Mouse (Mus musculus) midbrain, embryonic 11.5 days (tissue): Measurements from ENCODE around the gene C1qtnf2. TPM values are rescaled to one million over a fixed set of nuclear protein-coding genes. Genes with fewer than 3 reads are reported as not detected.
A peak's percentile ranks its signal among the peaks of the same experiment; 100 is the strongest.

Experiments
- ATAC-seq: fragments of 200-750 bp; cut with Nextera tagmentation; 2 replicates; pipeline ENCODE4 v1.8.0; 2017; ENCODE audit warnings: moderate TSS enrichment, moderate library complexity; ENCODE audit not compliant: low FRiP score
- DNase-seq: peaks from one replicate; pipeline ENCODE4 v3.0.0; 2015; ENCODE audit warnings: low spot score; ENCODE audit errors: missing footprints
- H3K27ac ChIP-seq: fragments of 300-500 bp; sonication (generic); 2 replicates; pipeline ENCODE4 v1.5.1; 2014; ENCODE audit warnings: low read depth, low read length
- H3K27me3 ChIP-seq: fragments of 300-500 bp; sonication (generic); 2 replicates; pipeline ENCODE4 v1.6.1; 2014; ENCODE audit warnings: mild to moderate bottlenecking, low read length, moderate library complexity, mixed read lengths; ENCODE audit not compliant: control insufficient read depth, insufficient read depth
- H3K36me3 ChIP-seq: fragments of 300-500 bp; sonication (generic); 2 replicates; pipeline ENCODE4 v1.6.1; 2014; ENCODE audit warnings: mild to moderate bottlenecking, low read length, moderate library complexity, mixed read lengths; ENCODE audit not compliant: control insufficient read depth, insufficient read depth
- H3K4me1 ChIP-seq: fragments of 300-500 bp; sonication (generic); 2 replicates; pipeline ENCODE4 v1.6.1; 2014; ENCODE audit warnings: low read length; ENCODE audit not compliant: control insufficient read depth, insufficient read depth
- H3K4me2 ChIP-seq: fragments of 300-500 bp; sonication (generic); 2 replicates; pipeline ENCODE4 v1.6.1; 2014; ENCODE audit warnings: mild to moderate bottlenecking, moderate library complexity
- H3K4me3 ChIP-seq: fragments of 300-500 bp; sonication (generic); 2 replicates; pipeline ENCODE4 v1.5.1; 2014; ENCODE audit warnings: low read depth, low read length
- H3K9ac ChIP-seq: fragments of 300-500 bp; sonication (generic); 2 replicates; pipeline ENCODE4 v1.6.1; 2014; ENCODE audit warnings: low read length
- H3K9me3 ChIP-seq: fragments of 300-500 bp; sonication (generic); 2 replicates; pipeline ENCODE4 v1.6.1; 2016; ENCODE audit warnings: low read length; ENCODE audit not compliant: control insufficient read depth
- WGBS: fragments of 180-500 bp; shearing (Covaris S2); extraction: QIAGEN DNeasy Blood & Tissue Kit; methylation state at CpG from one replicate; pipeline ENCODE4 v1.1.7; 2014; 5-methylcytosine and 5-hydroxymethylcytosine counted together
- polyA plus RNA-seq: library from polyadenylated mRNA; unstranded; fragments of >200 nt; fragmentation: Nextera tagmentation; extraction: Ambion mirVana; gene quantifications from 2 replicates; pipeline ENCODE4 v1.2.1, GENCODE M21; 2014

The C1qtnf2 gene
- polyA plus RNA-seq, 1 experiment from 2014 or later = 2.7 TPM

DNA sequence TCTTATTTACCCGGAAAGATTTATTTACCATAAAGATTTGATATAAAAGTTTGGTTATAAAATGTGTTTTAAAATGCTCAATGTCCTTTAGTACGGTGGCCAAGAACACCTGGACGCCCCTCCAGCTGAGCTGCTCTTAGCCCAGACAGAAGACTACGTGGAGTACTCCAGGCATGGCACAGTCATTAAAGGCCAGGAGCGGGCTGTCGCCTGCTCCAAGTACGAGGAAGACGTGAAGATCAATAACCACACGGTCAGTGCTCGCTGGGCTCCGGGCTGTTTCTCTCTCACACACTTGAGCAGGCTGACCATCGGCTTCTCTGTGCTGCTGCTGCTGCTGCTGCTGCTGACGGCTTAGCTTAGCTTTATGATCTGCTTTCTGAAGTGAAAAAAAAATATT is 30.9 kb upstream of the C1qtnf2 start:
- no peak overlapping the region for H3K27ac ChIP-seq

DNA sequence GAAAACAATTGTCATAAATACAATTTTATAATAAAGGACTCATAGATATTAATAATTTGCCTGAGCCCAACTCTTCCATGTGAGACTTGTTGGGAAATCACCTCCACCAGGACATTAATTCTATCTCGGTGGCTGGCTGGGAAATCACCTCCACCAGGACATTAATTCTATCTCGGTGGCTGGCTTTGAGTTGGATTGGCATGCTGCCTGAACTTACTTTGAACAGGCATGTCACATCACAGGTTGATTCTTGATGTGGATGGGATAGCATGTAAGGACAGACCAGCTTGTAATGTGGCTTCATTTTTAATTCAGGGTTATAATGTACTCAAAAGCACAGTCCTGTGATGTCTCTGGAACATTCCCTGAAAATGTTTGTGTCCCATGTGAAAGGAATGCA is 24.2 kb upstream of the C1qtnf2 start:
- ATAC-seq (no peak), DNase-seq (no peak)
- Histone ChIP-seq H3K4me3 (no peak overlapping the region), H3K36me3 (peaks cover 9% of the 10 kb centered on the region; the same call in 1 of the 2 replicates), H3K27me3 (no peaks in the 10 kb centered on the region), H3K9me3 (no peaks in the 10 kb centered on the region), H3K9ac (no peak overlapping the region), H3K27ac (no peak overlapping the region), H3K4me1 (no peaks in the 10 kb centered on the region), H3K4me2 (no peak overlapping the region)
- 88% methylated on average over 2 of the region's 2 CpGs for WGBS

More for the DNA sequence above, 30.9 kb upstream of the C1qtnf2 start:
- DNase-seq = no peak
- 94% methylated on average over 13 of the region's 13 CpGs for WGBS
- Histone ChIP-seq H3K27me3 (no peaks in the 10 kb centered on the region), H3K4me2 (no peak overlapping the region), H3K9ac (no peak overlapping the region), H3K36me3 (peaks cover 42% of the 10 kb centered on the region), H3K4me1 (no peaks in the 10 kb centered on the region), H3K9me3 (no peaks in the 10 kb centered on the region), H3K4me3 (no peak overlapping the region)
- ATAC-seq = no peak

DNA sequence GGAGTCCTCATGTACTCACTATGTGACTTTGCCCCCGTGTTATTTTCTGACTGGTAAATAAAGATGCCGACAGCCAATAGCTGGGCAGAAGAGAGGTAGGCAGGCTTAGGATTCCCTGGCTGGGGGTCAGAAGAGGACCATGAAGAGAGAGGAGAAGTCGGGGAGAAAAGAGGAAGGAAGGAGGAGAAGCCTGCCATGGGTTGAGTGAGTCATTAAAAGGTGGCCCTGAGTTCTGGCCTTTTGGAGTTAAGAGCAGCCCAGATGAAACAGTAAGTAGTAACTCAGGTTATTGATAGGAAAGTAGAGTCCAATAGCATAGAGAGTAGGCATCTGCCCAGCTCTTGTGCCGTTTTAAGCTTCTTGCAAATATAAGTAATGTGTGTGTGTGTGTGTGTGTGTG is 22.8 kb upstream of the C1qtnf2 start:
- no peak for ATAC-seq
- no peaks in the 10 kb centered on the region for H3K27me3 ChIP-seq
- no peaks in the 10 kb centered on the region for H3K4me1 ChIP-seq
- H3K36me3 ChIP-seq = peaks cover under 1% of the 10 kb centered on the region; the same call in 1 of the 2 replicates
- H3K4me3 ChIP-seq = no peak overlapping the region
- peak; percentile 57 for DNase-seq
- no peaks in the 10 kb centered on the region for H3K9me3 ChIP-seq
- no peak overlapping the region for H3K4me2 ChIP-seq
- no peak overlapping the region for H3K9ac ChIP-seq
- H3K27ac ChIP-seq = no peak overlapping the region
- WGBS = 65% methylated on average over 4 of the region's 4 CpGs

DNA sequence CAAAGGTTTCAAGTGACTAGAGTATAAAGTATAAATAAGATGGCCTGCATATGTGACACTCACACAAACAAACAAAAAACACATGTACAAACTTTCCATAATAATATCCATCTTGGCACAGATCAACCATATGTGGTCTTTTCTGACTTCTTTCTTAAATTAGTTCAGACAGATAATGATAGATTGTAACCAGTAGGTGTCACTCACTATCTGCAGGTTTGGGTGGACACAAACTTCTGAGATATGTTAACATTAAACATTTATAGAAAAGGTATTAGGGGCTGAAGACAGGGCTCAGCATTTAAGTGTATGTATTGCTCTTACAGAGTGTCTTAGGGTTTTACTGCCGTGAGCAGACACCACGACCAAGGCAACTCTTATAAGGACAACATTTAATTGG is 21.8 kb upstream of the C1qtnf2 start:
- Histone ChIP-seq H3K4me2 (no peak overlapping the region), H3K4me1 (no peaks in the 10 kb centered on the region), H3K27ac (no peak overlapping the region), H3K9me3 (no peaks in the 10 kb centered on the region), H3K4me3 (no peak overlapping the region), H3K9ac (no peak overlapping the region), H3K27me3 (no peaks in the 10 kb centered on the region), H3K36me3 (no peaks in the 10 kb centered on the region)
- whole genome bisulfite sequencing = 84% methylated on average over 2 of the region's 2 CpGs
- ATAC-seq (no peak), DNase-seq (no peak)

DNA sequence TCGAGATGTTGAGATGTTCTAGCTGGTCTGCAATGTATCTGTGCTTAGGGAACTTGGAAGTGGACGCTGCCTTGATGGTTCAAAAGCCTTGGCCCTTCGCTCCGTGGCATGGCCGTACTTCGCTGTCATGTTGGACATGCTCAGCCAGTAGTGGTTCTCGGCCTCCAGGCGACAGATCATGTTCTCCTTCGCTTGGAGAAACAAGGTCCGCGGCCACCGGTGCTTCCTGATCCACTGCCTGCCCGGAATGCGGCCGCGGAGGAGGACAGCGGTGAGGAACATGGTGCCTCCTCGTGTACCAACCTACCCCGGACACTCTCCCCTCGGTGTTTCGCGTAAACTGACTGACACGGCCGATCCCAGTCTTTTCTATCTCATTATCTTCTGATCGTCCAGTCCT is 10.9 kb upstream of the C1qtnf2 start:
- Histone ChIP-seq H3K4me1 (no peaks in the 10 kb centered on the region), H3K9ac (no peak overlapping the region), H3K27ac (no peak overlapping the region), H3K4me3 (no peak overlapping the region), H3K4me2 (no peak overlapping the region), H3K9me3 (no peaks in the 10 kb centered on the region), H3K27me3 (no peaks in the 10 kb centered on the region), H3K36me3 (no peaks in the 10 kb centered on the region)
- WGBS = 93% methylated on average over 25 of the region's 25 CpGs
- no peak for DNase-seq
- ATAC-seq = no peak

DNA sequence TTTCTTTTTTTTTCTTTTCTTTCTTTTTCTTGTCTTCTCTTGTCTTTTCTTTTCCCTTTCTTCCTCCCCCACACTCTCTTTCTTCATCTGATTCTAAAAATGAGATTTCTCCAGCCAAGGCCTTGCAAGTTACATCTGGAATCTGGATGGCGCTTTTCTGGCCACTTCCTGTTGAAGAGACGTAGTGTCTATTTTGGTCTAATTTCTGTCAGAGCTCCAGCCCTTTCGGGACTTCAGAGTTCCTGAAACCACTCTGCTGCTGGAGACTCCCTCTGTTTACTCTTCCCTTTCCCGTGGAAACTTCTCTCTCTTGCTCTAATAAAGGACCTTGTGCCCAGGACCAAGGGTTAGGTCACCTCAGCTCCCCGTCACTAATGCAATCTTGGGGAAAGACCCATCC is 4.0 kb upstream of the C1qtnf2 start:
- 78% methylated on average over 5 of the region's 5 CpGs for WGBS
- ATAC-seq (no peak), DNase-seq (peak; percentile 33)
- Histone ChIP-seq H3K9me3 (no peaks in the 10 kb centered on the region), H3K4me2 (no peak overlapping the region), H3K27ac (no peak overlapping the region), H3K9ac (no peak overlapping the region), H3K36me3 (no peaks in the 10 kb centered on the region), H3K4me1 (peaks cover 5% of the 10 kb centered on the region; the same call in 1 of the 2 replicates), H3K27me3 (no peaks in the 10 kb centered on the region), H3K4me3 (no peak overlapping the region)

DNA sequence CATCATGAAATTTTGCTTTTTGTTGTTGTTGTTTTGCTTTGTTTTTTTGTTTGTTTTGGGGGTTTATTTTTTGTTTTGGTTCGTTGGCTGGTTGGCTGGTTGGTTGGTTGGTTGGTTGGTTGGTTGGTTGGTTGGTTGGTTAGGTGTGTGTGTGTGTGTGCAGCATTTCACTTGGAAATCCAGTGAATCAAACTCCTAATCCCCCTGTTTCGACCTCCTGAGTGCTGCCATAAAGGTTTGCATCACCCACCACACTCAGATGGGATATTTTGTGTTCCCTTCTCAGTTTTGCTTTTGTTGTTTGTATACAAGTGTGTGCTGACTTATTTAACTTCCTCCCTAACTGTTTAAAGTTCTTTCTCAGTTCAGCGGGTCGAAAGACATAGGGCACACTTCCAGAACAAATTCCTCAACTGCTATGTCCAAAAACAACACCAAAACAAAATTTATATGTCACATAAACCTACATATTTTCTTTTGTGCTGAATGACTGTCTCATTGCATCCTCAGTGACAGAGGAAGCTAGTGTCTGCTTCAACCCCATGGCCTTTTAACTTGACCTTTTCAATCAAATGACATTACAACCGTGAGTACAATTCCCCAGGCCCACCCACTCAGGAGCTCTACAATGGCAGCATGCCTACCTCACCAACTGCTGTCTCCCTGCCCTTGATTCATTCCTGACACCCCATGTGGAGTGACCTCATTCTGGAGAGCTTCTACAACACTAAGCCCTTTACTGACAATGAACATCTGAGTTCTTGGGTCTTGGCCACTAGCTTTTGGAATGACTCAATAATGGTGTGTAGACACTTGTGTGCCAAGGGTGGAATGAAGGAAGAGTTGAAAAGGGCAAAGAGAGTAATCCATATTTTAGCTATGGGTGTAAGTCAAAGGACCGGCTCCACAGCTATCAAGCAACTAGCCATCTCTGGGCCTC is 2.9 kb upstream of the C1qtnf2 start:
- H3K9me3 ChIP-seq = no peaks in the 10 kb centered on the region
- no peak overlapping the region for H3K27ac ChIP-seq
- no peak overlapping the region for H3K9ac ChIP-seq
- no peaks in the 10 kb centered on the region for H3K27me3 ChIP-seq
- 71% methylated on average over 6 of the region's 6 CpGs for WGBS
- H3K4me1 ChIP-seq = peaks cover 5% of the 10 kb centered on the region; the same call in 1 of the 2 replicates
- peak; percentile 78 for DNase-seq
- H3K36me3 ChIP-seq = no peaks in the 10 kb centered on the region
- no peak overlapping the region for H3K4me3 ChIP-seq
- no peak for ATAC-seq
- no peak overlapping the region for H3K4me2 ChIP-seq

DNA sequence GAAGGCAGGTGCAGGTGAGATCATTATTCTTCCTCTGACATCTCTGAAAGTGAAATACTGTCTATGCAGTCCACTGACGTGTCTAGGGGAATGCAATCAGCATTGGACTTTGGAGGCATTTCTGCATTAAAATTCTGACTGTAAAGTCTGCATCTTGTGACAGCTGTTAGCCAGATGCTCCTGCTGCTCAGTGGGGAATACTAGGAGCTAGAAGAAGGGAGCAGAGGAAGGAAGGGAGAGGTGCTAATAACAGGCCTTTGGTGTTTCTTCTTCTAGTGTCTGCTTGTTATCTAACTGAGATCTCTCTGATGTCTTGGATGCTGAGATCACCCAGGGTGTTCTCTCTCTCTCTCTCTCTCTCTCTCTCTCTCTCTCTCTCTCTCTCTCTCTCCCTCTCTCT is 961 bp upstream of the C1qtnf2 start:
- H3K4me1 ChIP-seq = peaks cover 5% of the 10 kb centered on the region; the same call in 1 of the 2 replicates
- H3K27ac ChIP-seq = no peak overlapping the region
- no peaks in the 10 kb centered on the region for H3K27me3 ChIP-seq
- H3K9me3 ChIP-seq = no peaks in the 10 kb centered on the region
- no peak for ATAC-seq
- H3K36me3 ChIP-seq = no peaks in the 10 kb centered on the region
- no peak overlapping the region for H3K4me2 ChIP-seq
- WGBS = 69% methylated on average over 1 of the region's 1 CpGs
- H3K4me3 ChIP-seq = no peak overlapping the region
- peak; percentile 85 for DNase-seq
- H3K9ac ChIP-seq = no peak overlapping the region

DNA sequence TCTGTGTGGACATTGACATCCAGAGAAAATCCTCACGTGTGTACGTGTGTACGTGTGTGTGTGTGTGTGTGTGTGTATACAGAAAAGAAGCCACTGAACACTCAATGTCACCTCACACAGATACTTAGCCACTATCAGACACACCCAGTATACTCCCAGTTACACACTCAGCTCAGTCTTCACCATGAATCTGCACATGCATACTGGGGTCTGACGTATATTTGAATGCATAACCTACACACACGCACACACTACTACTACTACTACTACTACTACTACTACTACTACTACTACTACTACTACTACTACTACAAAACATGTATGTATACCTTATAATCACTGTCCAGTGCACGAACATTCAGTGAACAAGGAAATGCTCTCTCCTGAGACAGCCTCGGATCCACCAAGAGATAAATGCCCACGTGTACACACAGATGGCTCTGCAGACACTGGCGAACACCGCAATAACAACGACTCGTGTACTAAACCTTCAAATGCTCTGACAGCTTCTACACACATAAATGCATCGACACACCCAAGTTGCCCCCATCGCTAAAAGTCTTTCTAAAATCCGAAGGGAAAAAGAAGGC is 346 bp upstream of the C1qtnf2 start:
- DNase-seq = peak; percentile 73
- 56% methylated on average over 15 of the region's 15 CpGs for WGBS
- Histone ChIP-seq H3K4me3 (peak overlapping the region; percentile 31), H3K4me2 (peak overlapping the region; percentile 66), H3K27ac (no peak overlapping the region), H3K4me1 (peaks cover 5% of the 10 kb centered on the region; the same call in 1 of the 2 replicates), H3K27me3 (no peaks in the 10 kb centered on the region), H3K9ac (no peak overlapping the region), H3K9me3 (no peaks in the 10 kb centered on the region), H3K36me3 (no peaks in the 10 kb centered on the region)
- ATAC-seq = peak; percentile 36; the same call in 1 of the 2 replicates
